Mouse (Mus musculus) neural tube, embryonic 15.5 days (tissue): ENCODE measurements around the gene Myo1e. TPM values are rescaled to one million over a fixed set of nuclear protein-coding genes. Genes with fewer than 3 reads are reported as not detected.

Source experiments
- ATAC-seq: fragments of 200-750 bp; cut with Nextera tagmentation; 2 replicates; pipeline ENCODE4 v1.8.0; 2017; ENCODE audit warnings: mild to moderate bottlenecking, moderate TSS enrichment, moderate library complexity; ENCODE audit not compliant: low FRiP score
- H3K27ac ChIP-seq: fragments of 300-500 bp; sonication (generic); replicated peaks from 2 replicates; pipeline ENCODE4 v1.5.1; 2015; ENCODE audit warnings: mild to moderate bottlenecking, inconsistent platforms
- H3K27me3 ChIP-seq: fragments of 300-500 bp; sonication (generic); replicated peaks from 2 replicates; pipeline ENCODE4 v1.6.1; 2015; ENCODE audit warnings: inconsistent platforms
- H3K36me3 ChIP-seq: fragments of 300-500 bp; sonication (generic); 2 replicates; pipeline ENCODE4 v1.6.1; 2015; ENCODE audit warnings: inconsistent platforms
- H3K4me1 ChIP-seq: fragments of 300-500 bp; sonication (generic); 2 replicates; pipeline ENCODE4 v1.6.1; 2015; ENCODE audit warnings: inconsistent platforms
- H3K4me2 ChIP-seq: fragments of 300-500 bp; sonication (generic); 2 replicates; pipeline ENCODE4 v1.6.1; 2015; ENCODE audit warnings: inconsistent platforms, mild to moderate bottlenecking, moderate library complexity
- H3K4me3 ChIP-seq: fragments of 300-500 bp; sonication (generic); replicated peaks from 2 replicates; pipeline ENCODE4 v1.5.1; 2015; ENCODE audit warnings: mild to moderate bottlenecking, inconsistent platforms
- H3K9ac ChIP-seq: fragments of 300-500 bp; sonication (generic); replicated peaks from 2 replicates; pipeline ENCODE4 v1.6.1; 2015; ENCODE audit warnings: mild to moderate bottlenecking, inconsistent platforms
- H3K9me3 ChIP-seq: fragments of 300-500 bp; sonication (generic); replicated peaks from 2 replicates; pipeline ENCODE4 v1.6.1; 2016; ENCODE audit warnings: inconsistent platforms
- WGBS: fragments of 180-500 bp; shearing (Covaris S2); methylation state at CpG from one replicate; pipeline ENCODE4 v1.1.7; 2015; ENCODE audit warnings: mixed read lengths; 5-methylcytosine and 5-hydroxymethylcytosine counted together
- polyA plus RNA-seq: library from polyadenylated mRNA; unstranded; fragments of >200 nt; fragmentation: Nextera tagmentation; extraction: Ambion mirVana; gene quantifications from 2 replicates; pipeline ENCODE4 v1.2.1, GENCODE M21; 2015

Myo1e gene
- polyA plus RNA-seq, 1 experiment from 2014 or later, result 5.3 TPM

DNA sequence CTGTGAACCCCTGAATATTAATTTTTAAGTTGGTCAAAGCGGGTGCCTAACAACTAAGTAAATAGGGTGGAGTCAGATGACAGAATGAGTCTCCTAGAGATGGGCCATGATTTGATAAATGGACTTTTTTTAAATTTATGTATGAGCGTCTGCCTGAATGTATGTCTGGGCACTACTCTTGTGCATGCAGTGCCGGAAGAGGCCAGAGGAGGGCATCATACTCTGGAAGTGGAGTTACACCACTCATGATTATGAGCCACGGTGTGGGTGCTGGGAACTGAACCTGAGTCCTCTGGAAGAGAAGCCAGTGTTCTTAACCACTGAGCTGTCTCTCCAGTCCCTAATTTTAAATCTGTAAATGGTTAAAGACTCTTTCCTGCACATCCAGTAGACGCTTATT lies 93.6 kb downstream of the Myo1e start:
- H3K4me3 ChIP-seq, result no peak overlapping the region
- no peak overlapping the region for H3K4me2 ChIP-seq
- ATAC-seq, result no peak
- over 99% methylated on average over 5 of the region's 5 CpGs for WGBS
- H3K27ac ChIP-seq, result no peak overlapping the region
- no peak overlapping the region for H3K9ac ChIP-seq
- H3K9me3 ChIP-seq, result no peaks in the 10 kb centered on the region
- no peaks in the 10 kb centered on the region for H3K36me3 ChIP-seq
- H3K27me3 ChIP-seq, result no peaks in the 10 kb centered on the region
- H3K4me1 ChIP-seq, result peaks cover 14% of the 10 kb centered on the region; the same call in 1 of the 2 replicates

- Histone ChIP-seq H3K4me2 (no peak overlapping the region), H3K9me3 (no peaks in the 10 kb centered on the region), H3K9ac (no peak overlapping the region), H3K27me3 (no peaks in the 10 kb centered on the region), H3K4me1 (peaks cover 13% of the 10 kb centered on the region; the same call in 1 of the 2 replicates), H3K27ac (no peak overlapping the region), H3K36me3 (no peaks in the 10 kb centered on the region), H3K4me3 (no peak overlapping the region)
- no peak for ATAC-seq
- 98% methylated on average over 6 of the region's 6 CpGs for WGBS
Measured at GRCm38 (mm10) chr9:70301598-70301997, 94.4 kb downstream of the Myo1e start.

- no peak overlapping the region for H3K4me3 ChIP-seq
- H3K4me1 ChIP-seq, result no peaks in the 10 kb centered on the region
- no peak for ATAC-seq
- no peaks in the 10 kb centered on the region for H3K36me3 ChIP-seq
- WGBS, result 93% methylated on average over 8 of the region's 8 CpGs
- H3K27me3 ChIP-seq, result no peaks in the 10 kb centered on the region
- no peak overlapping the region for H3K27ac ChIP-seq
- H3K9ac ChIP-seq, result no peak overlapping the region
- H3K4me2 ChIP-seq, result no peak overlapping the region
- no peaks in the 10 kb centered on the region for H3K9me3 ChIP-seq
Measured at GRCm38 (mm10) chr9:70304901-70305300, 97.8 kb downstream of the Myo1e start.

- H3K27ac ChIP-seq, result no peak overlapping the region
- no peaks in the 10 kb centered on the region for H3K9me3 ChIP-seq
- 82% methylated on average over 1 of the region's 1 CpGs for WGBS
- no peak for ATAC-seq
- H3K4me1 ChIP-seq, result no peaks in the 10 kb centered on the region
- no peak overlapping the region for H3K4me3 ChIP-seq
- no peak overlapping the region for H3K9ac ChIP-seq
- H3K4me2 ChIP-seq, result no peak overlapping the region
- no peaks in the 10 kb centered on the region for H3K27me3 ChIP-seq
- H3K36me3 ChIP-seq, result no peaks in the 10 kb centered on the region
Measured at GRCm38 (mm10) chr9:70310046-70310445, 102.9 kb downstream of the Myo1e start.

DNA sequence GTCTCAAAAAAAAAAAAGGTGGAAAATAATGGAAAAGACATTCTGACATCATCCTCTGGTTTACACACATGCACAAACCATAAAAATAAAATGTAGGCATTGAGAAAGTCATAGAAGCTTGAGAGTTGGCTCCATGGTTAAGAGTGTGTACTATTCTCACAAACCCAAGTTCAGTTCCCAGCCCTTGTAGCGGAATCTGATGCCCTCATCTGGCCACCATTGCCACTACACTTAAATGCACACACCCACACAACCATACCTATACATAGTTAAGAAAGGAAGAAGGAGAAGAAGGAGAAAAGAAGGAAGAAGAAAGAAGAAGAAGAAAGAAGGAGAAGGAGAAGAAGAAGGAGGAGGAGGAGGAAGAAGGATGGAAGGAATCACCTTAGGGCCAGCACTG lies 106.9 kb downstream of the Myo1e start:
- no peaks in the 10 kb centered on the region for H3K9me3 ChIP-seq
- no peaks in the 10 kb centered on the region for H3K4me1 ChIP-seq
- ATAC-seq, result no peak
- WGBS, result 90% methylated on average over 1 of the region's 1 CpGs
- no peak overlapping the region for H3K9ac ChIP-seq
- H3K4me3 ChIP-seq, result no peak overlapping the region
- no peak overlapping the region for H3K27ac ChIP-seq
- H3K27me3 ChIP-seq, result no peaks in the 10 kb centered on the region
- no peaks in the 10 kb centered on the region for H3K36me3 ChIP-seq
- no peak overlapping the region for H3K4me2 ChIP-seq

DNA sequence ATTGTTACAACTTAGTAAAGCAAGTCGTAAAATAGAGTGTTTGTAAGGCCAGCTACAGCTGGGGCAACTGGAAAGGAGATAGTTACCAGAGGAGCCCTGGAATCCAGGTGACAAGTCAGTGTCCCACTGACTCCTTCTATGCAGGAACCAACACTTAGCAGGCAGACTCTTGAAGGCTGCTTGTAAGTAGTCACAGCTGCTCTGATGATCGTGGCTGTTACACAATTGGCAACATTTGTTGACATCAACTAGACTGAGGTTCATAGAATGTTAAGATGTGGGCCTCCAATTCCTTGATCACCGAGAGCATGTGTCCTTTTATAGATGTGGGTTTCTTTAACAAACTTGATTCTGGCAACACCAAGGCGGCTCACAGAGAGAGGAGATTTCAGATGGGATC lies 108.0 kb downstream of the Myo1e start:
- Histone ChIP-seq H3K9me3 (no peaks in the 10 kb centered on the region), H3K4me3 (no peak overlapping the region), H3K36me3 (no peaks in the 10 kb centered on the region), H3K27ac (no peak overlapping the region), H3K9ac (no peak overlapping the region), H3K27me3 (no peaks in the 10 kb centered on the region), H3K4me2 (no peak overlapping the region), H3K4me1 (no peaks in the 10 kb centered on the region)
- 84% methylated on average over 4 of the region's 4 CpGs for WGBS
- ATAC-seq, result no peak

- Histone ChIP-seq H3K4me3 (no peak overlapping the region), H3K27ac (no peak overlapping the region), H3K4me1 (no peaks in the 10 kb centered on the region), H3K4me2 (no peak overlapping the region), H3K36me3 (no peaks in the 10 kb centered on the region), H3K9ac (no peak overlapping the region), H3K27me3 (no peaks in the 10 kb centered on the region), H3K9me3 (no peaks in the 10 kb centered on the region)
- no peak for ATAC-seq
- WGBS, result 73% methylated on average over 3 of the region's 3 CpGs
Measured at GRCm38 (mm10) chr9:70318601-70319000, 111.5 kb downstream of the Myo1e start.

- H3K4me3 ChIP-seq, result no peak overlapping the region
- H3K9ac ChIP-seq, result no peak overlapping the region
- no peaks in the 10 kb centered on the region for H3K27me3 ChIP-seq
- H3K27ac ChIP-seq, result no peak overlapping the region
- 88% methylated on average over 4 of the region's 4 CpGs for WGBS
- H3K36me3 ChIP-seq, result no peaks in the 10 kb centered on the region
- no peak for ATAC-seq
- H3K9me3 ChIP-seq, result no peaks in the 10 kb centered on the region
- H3K4me1 ChIP-seq, result no peaks in the 10 kb centered on the region
- no peak overlapping the region for H3K4me2 ChIP-seq
Measured at GRCm38 (mm10) chr9:70324336-70324735, 117.2 kb downstream of the Myo1e start.

DNA sequence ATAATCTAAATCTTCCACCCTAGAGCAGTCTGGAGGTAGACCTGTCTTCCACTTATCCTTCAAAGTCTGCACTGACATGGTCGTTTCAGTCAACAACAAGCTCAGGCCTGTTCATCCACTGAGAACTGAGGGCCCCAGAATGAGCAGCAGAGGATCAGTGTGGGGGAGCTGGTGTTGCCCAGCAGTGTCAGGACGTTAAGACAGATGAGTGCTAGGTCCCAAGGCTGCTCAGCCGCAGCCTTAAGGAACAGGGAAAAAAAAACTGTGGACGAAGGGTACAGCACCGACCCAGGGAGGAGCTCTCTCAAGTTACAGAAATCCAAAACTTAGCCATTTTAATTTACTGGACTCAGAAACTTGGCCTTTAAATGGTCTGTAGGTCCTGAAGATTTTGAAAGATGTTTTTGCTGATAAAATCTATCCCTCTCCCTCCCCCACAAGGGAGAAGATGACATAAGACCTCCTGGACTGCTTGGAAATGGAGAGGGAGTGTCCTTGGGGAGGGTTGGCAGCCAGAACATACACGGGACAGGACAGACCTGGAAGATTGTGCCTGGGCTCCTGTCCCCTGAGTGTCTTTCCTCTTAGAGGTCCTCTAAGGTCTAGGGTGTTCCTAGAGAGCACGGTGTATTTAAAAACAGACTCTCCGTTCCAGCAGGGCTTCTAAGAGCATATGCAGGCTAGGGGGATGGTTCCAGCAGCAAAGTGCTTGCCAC lies 118.9 kb downstream of the Myo1e start:
- Histone ChIP-seq H3K27ac (no peak overlapping the region), H3K27me3 (no peaks in the 10 kb centered on the region), H3K4me3 (no peak overlapping the region), H3K4me1 (no peaks in the 10 kb centered on the region), H3K9ac (no peak overlapping the region), H3K4me2 (no peak overlapping the region), H3K9me3 (no peaks in the 10 kb centered on the region), H3K36me3 (no peaks in the 10 kb centered on the region)
- WGBS, result 77% methylated on average over 8 of the region's 8 CpGs
- ATAC-seq, result no peak

DNA sequence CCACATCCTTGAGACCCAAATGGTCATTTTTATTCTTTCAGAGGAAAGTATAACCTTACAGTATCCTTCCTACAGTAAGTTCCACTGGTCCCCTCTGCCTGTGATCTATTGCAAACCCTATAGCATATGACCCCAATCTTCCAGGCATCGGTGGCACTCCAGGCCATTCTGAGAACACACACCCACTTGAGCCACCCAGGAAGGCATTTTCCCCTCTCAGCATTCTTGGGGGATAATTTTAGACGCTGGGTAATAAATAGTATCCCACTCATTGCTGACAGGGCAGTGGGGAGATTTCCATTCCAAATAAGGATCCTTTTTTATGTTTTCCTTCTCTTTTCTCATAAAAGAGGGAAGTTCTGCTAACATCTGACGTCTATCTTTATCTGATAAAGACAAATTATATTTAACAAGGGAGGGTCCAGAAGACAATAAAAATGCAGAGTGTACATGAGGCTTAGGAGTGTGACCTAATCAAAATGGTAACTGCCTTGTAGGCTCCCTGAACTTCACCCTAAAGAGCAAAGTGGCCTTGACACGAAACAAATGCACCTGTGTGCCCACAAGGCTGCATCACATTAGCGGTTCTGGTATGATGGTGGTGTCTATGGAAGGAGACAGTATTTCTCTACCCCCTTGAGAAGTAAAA lies 121.2 kb downstream of the Myo1e start:
- no peak overlapping the region for H3K4me3 ChIP-seq
- H3K4me2 ChIP-seq, result no peak overlapping the region
- no peaks in the 10 kb centered on the region for H3K27me3 ChIP-seq
- no peaks in the 10 kb centered on the region for H3K9me3 ChIP-seq
- H3K27ac ChIP-seq, result no peak overlapping the region
- 83% methylated on average over 5 of the region's 5 CpGs for WGBS
- H3K9ac ChIP-seq, result no peak overlapping the region
- no peaks in the 10 kb centered on the region for H3K36me3 ChIP-seq
- H3K4me1 ChIP-seq, result peaks cover 4% of the 10 kb centered on the region; the same call in 1 of the 2 replicates
- no peak for ATAC-seq

- H3K27ac ChIP-seq, result no peak overlapping the region
- no peak overlapping the region for H3K9ac ChIP-seq
- peaks cover 4% of the 10 kb centered on the region; the same call in 1 of the 2 replicates for H3K4me1 ChIP-seq
- no peak overlapping the region for H3K4me3 ChIP-seq
- WGBS, result 68% methylated on average over 11 of the region's 11 CpGs
- ATAC-seq, result no peak
- H3K36me3 ChIP-seq, result no peaks in the 10 kb centered on the region
- no peaks in the 10 kb centered on the region for H3K9me3 ChIP-seq
- H3K4me2 ChIP-seq, result no peak overlapping the region
- no peaks in the 10 kb centered on the region for H3K27me3 ChIP-seq
Measured at GRCm38 (mm10) chr9:70331727-70332335, 124.7 kb downstream of the Myo1e start.

DNA sequence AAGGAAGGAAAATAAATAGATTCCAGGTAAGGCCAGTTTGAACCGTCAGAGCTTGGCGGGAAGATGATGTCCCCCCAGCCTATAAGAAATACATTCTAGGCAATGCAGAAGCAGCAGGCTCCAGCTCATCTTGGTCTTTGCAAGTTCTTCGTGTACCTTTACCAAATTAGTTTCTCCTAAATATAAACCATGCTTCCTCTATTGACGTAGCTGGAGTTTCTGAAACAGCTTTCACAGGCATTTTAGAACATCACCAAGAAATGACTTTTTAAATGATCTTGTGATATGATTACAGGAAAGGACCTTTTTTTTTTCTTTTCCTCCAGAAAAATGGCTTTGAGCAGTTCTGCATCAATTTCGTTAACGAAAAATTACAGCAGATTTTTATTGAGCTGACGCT lies 131.2 kb downstream of the Myo1e start:
- no peak for ATAC-seq
- 94% methylated on average over 7 of the region's 7 CpGs for WGBS
- Histone ChIP-seq H3K27me3 (no peaks in the 10 kb centered on the region), H3K4me1 (no peaks in the 10 kb centered on the region), H3K27ac (no peak overlapping the region), H3K4me2 (no peak overlapping the region), H3K4me3 (no peak overlapping the region), H3K9ac (no peak overlapping the region), H3K36me3 (no peaks in the 10 kb centered on the region), H3K9me3 (no peaks in the 10 kb centered on the region)
